Mouse (Mus musculus) ES-E14 (cell line): ENCODE results near the gene Fuz. TPM values are rescaled to one million over a fixed set of nuclear protein-coding genes. Genes with fewer than 3 reads are reported as not detected.

ENCODE experiments used
- DNase-seq: peaks from one replicate; pipeline ENCODE4 v3.0.0-alpha.2; 2013; ENCODE audit warnings: low read depth, low spot score
- H3K27ac ChIP-seq: 2 replicates; pipeline ENCODE4 v1.5.1; 2012; ENCODE audit warnings: low read depth, mild to moderate bottlenecking, low read length, moderate library complexity, mixed read lengths; ENCODE audit not compliant: poor library complexity, insufficient read depth, severe bottlenecking
- H3K36me3 ChIP-seq: 2 replicates; pipeline ENCODE4 v1.6.1; 2012; ENCODE audit warnings: mild to moderate bottlenecking, low read length, moderate library complexity, mixed read lengths; ENCODE audit not compliant: control insufficient read depth, poor library complexity, insufficient read depth, severe bottlenecking
- H3K4me1 ChIP-seq, 2 experiments: fragments of 150-350 bp in 1 of 2; sonication (generic) in 1 of 2; 2 replicates each; pipeline ENCODE4 v1.6.1; 2012; ENCODE audit warnings: low read length in 2 of 2, mild to moderate bottlenecking in 1 of 2, mixed read lengths in 1 of 2; ENCODE audit not compliant: control insufficient read depth in 2 of 2, insufficient read depth in 2 of 2, poor library complexity in 1 of 2
- H3K4me3 ChIP-seq, 2 experiments: fragments of 150-350 bp in 1 of 2; sonication (generic) in 1 of 2; 2 replicates each; pipeline ENCODE4 v1.5.1; 2012; ENCODE audit warnings: low read length in 2 of 2, low read depth in 1 of 2, mild to moderate bottlenecking in 1 of 2, mixed read lengths in 1 of 2; ENCODE audit not compliant: insufficient read depth in 1 of 2, poor library complexity in 1 of 2, severe bottlenecking in 1 of 2
- H3K9ac ChIP-seq: 2 replicates; pipeline ENCODE4 v1.6.1; 2012; ENCODE audit warnings: low read depth, mild to moderate bottlenecking, low read length, mixed read lengths; ENCODE audit not compliant: poor library complexity, insufficient read depth, severe bottlenecking
- H3K9me3 ChIP-seq: fragments of 150-350 bp; sonication (generic); 2 replicates; pipeline ENCODE4 v1.6.1; 2012; ENCODE audit warnings: low read depth, mild to moderate bottlenecking, low read length; ENCODE audit not compliant: control insufficient read depth, insufficient read depth
- CHD2 ChIP-seq: IDR thresholded peaks from 2 replicates; pipeline ENCODE4 v1.6.1; 2014; ENCODE audit warnings: mild to moderate bottlenecking, low read depth, low read length, inconsistent platforms
- HCFC1 ChIP-seq: IDR thresholded peaks from 2 replicates; pipeline ENCODE4 v1.6.1; 2012; ENCODE audit warnings: low read length, inconsistent platforms, borderline replicate concordance; ENCODE audit not compliant: insufficient read depth
- MAFK ChIP-seq: IDR thresholded peaks from 2 replicates; pipeline ENCODE4 v1.6.1; 2014; ENCODE audit warnings: mild to moderate bottlenecking, low read depth, low read length, inconsistent platforms; ENCODE audit not compliant: insufficient read depth
- ZC3H11A ChIP-seq: IDR thresholded peaks from 2 replicates; pipeline ENCODE4 v1.6.1; 2012; ENCODE audit warnings: low read depth, mild to moderate bottlenecking, inconsistent platforms, low read length, borderline replicate concordance
- ZNF384 ChIP-seq: IDR thresholded peaks from 2 replicates; pipeline ENCODE4 v1.6.1; 2012; ENCODE audit warnings: low read depth, low read length, inconsistent platforms
- in situ Hi-C, 2 experiments: fragments of 600-800 bp; cut with MboI; formaldehyde crosslinking; loops; one replicate each; pipeline ENCODE4 v1.15.1; 2025; ENCODE audit warnings: low sequenced_read_pairs in 2 of 2, inconsistent platforms in 1 of 2; ENCODE audit not compliant: unreplicated experiment in 2 of 2
- total RNA-seq: library from RNA; depleted of rRNA; stranded (reverse); fragments of 300-350 nt; gene quantifications from 2 replicates; pipeline ENCODE4 v1.2.3, GENCODE M21; 2012

The Fuz gene
- total RNA-seq, 1 experiment: 14.2 TPM

DNA sequence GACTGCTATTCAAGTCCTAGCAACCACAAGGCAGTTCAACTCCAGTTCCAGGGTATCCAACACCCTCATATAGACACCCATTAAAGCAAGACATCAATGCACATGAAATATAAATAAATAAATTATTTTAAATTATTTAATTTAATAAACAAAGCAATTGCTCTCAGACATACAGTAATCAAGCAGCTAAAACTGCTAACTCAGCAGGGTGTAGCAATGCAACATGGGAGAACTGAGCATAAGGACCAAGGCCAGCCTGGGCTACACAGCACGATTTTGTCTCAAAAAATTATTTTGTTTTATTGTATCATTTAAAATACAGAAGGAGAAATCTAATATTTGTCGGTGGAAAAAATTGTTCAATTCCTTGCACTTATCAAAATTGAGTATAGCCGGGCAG lies 1.7 kb upstream of the Fuz start:
- no peak overlapping the region for H3K4me3 ChIP-seq
- H3K9me3 ChIP-seq: no peaks in the 10 kb centered on the region
- H3K9ac ChIP-seq: no peak overlapping the region
- TF ChIP-seq MAFK (peak; percentile 64), ZC3H11A (no peak)
- H3K27ac ChIP-seq: no peak overlapping the region
- peaks cover 0 to 12% of the 10 kb centered on the region in 2 experiments; a peak in 1 of 4 replicates for H3K4me1 ChIP-seq
- peaks cover 13% of the 10 kb centered on the region for H3K36me3 ChIP-seq
- DNase-seq: no peak
- in situ Hi-C loops: no loop called here

DNA sequence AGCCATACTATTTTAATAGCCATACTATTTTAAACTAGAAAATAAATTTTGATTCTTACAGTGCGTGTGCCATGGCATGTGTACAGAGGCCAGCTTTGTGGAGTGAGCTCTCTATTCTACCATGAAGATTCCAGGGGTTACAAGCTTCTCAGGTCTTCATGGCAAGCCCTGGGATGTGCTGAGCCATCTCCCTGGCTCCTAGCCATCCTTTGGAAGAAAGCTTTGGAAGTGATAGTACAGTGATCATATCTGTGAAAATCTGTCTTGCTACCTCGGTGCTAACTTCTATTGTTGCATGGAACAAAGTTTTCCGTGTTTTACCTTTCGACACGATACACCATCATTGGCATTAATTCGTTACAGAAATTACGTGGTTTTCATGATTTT lies 680 bp upstream of the Fuz start:
- TF ChIP-seq MAFK (no peak), ZC3H11A (no peak), HCFC1 (no peak), CHD2 (no peak), ZNF384 (no peak)
- peaks cover 0 to 12% of the 10 kb centered on the region in 2 experiments; a peak in 1 of 4 replicates for H3K4me1 ChIP-seq
- H3K9ac ChIP-seq: no peak overlapping the region
- no peak for DNase-seq
- H3K4me3 ChIP-seq: peak overlapping the region in 1 of 2 experiments; percentile 40; a peak in 1 of 4 replicates
- H3K9me3 ChIP-seq: no peaks in the 10 kb centered on the region
- no peak overlapping the region for H3K27ac ChIP-seq
- in situ Hi-C loops: no loop called here
- peaks cover 19% of the 10 kb centered on the region for H3K36me3 ChIP-seq

DNA sequence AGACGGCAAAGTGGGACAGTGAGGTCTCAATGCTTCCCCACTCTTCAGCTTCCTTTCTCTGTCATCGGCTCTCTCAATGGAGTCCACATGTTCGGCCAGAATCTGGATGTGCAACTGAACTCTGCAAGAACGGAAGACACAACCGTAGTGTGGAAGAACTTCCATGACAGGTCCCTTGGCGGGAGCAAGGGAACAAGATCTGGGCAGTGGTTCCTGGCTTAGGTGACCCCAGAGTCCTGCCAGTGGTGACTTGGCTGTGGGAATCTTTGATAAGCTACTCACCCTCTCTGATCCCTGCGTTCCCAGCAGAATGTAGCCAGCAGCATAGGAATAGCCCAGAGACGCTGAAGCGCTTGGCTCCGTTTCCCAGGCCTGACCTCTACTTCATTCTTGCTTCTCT lies 620 bp downstream of the Fuz start:
- in situ Hi-C loops: no loop called here
- no peak for DNase-seq
- Histone ChIP-seq H3K9ac (peak overlapping the region; percentile 78), H3K27ac (peak overlapping the region; percentile 16), H3K9me3 (no peaks in the 10 kb centered on the region), H3K4me1 (peaks cover 0 to 10% of the 10 kb centered on the region in 2 experiments; a peak in 1 of 4 replicates), H3K4me3 (peak overlapping the region; percentile 69 to 70), H3K36me3 (peaks cover 17% of the 10 kb centered on the region)
- TF ChIP-seq HCFC1 (no peak), ZNF384 (no peak), MAFK (no peak), ZC3H11A (no peak)

DNA sequence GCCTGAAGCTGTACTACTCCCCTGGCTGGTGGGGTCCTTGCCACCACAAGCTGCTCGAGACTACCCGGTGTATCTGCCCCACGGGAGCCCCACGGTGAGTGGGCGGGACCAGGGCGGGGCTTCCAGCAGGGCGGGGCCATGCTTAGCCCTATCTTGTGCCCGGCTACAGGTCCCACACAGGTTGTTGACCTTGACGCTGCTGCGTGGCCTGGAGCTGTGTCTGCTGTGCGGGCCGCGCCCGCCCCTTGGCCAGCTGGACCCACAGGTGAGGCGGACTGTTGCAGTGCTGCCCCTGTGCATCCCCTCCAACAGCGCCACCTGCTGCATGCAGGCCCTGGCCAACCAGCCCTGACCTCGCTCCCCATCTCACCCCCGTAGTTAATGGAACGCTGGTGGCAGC lies 2.7 kb downstream of the Fuz start:
- peaks cover 24% of the 10 kb centered on the region for H3K36me3 ChIP-seq
- in situ Hi-C loops: no loop called here

DNA sequence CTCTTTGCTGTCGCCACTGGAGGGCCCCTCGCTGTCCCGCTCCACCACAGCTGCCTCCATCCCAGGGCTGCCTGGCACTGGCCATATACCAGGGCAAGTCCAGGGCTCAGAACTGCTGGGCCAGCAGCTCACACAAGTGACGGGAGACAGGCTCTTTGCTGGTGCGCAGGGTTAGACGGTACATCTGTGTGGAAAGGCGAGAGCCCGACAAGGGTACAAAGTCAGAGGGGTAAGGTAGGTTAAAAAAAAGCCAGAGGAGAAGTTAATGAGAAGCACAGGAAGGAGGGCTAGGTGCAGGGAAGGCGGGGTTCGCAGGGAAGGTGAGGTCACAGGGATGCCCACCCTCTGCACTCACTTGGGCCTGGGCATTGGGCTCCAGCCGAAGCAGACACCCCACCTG lies 4.8 kb downstream of the Fuz start:
- Histone ChIP-seq H3K9me3 (no peaks in the 10 kb centered on the region), H3K9ac (no peak overlapping the region), H3K4me3 (no peak overlapping the region), H3K36me3 (peaks cover 37% of the 10 kb centered on the region), H3K27ac (no peak overlapping the region), H3K4me1 (peaks cover 0 to 10% of the 10 kb centered on the region in 2 experiments; a peak in 1 of 4 replicates)
- in situ Hi-C loops: no loop called here
- no peak for DNase-seq
- TF ChIP-seq HCFC1 (no peak), ZC3H11A (no peak), CHD2 (no peak), ZNF384 (no peak), MAFK (no peak)

More for the DNA sequence above, 2.7 kb downstream of the Fuz start:
- TF ChIP-seq HCFC1 (no peak), CHD2 (no peak), MAFK (no peak), ZNF384 (no peak), ZC3H11A (no peak)
- peak; percentile 40 for DNase-seq
- H3K4me3 ChIP-seq: peak overlapping the region; percentile 18 to 25; a peak in 2 of 4 replicates
- no peaks in the 10 kb centered on the region for H3K9me3 ChIP-seq
- peaks cover 0 to 10% of the 10 kb centered on the region in 2 experiments; a peak in 1 of 4 replicates for H3K4me1 ChIP-seq
- H3K27ac ChIP-seq: no peak overlapping the region
- peak overlapping the region; percentile 17; the same call in 1 of the 2 replicates for H3K9ac ChIP-seq
